ENCODE assay signal across 11 mouse cellular contexts in the genomic region with DNA sequence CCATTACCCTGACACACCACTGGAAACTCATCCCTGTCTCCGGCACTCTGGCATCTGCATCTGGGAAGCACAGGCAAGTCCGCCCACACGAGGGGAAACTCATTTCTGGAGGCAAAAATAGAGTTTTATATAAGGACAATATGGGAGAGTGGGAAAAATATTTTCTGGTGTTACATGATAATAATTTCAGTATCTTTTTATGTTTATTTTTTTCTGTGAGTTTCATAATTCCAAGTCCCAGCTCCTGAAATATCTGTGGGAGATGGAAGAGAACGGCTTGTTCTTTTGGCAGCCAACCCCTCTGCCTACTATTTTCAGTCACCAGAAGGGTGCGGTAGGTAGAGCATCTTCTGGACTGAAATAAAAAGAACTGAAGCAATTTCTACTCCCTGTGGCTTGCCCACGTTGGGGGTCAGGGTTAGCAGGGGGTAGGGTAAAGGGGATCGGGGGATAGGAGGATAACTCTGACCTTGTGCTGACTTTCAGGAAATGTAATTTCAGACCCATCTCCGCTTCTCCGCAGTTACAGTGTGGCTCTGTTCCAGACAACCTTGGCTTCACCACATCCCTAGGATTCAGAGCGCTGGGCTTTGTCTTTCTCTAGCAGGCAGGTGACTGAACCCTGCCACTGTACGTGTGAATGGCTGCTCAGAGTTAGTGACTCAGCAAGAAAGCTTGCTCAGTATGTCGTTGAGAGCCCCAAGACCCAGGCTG.
A peak's percentile ranks its signal among the peaks of the same experiment; 100 is the strongest.
DNase-seq lines count a peak whose midpoint lies in the region; TF ChIP-seq lines count a peak whose summit lies in the region.
"Had no signal": no experiment of that assay in that cellular context is flagged by ENCODE, and none has a peak within 500 bp of the region (broad histone marks: within the 10 kb centered on the region; RNA-seq: fewer than 3 reads in every experiment).

No protein-coding gene starts in this region.

- no peak for DNase-seq in testis, postnatal 10 days (ENCODE audit: low spot score)
- peak; percentile 51 to 63 for DNase-seq in cerebellum, postnatal 25 days
- peak; percentile 71 for DNase-seq in layer of hippocampus, adult 9-10 months (ENCODE audit: low spot score)
- no peak for DNase-seq in ovary, adult 18-20 months (ENCODE audit: low spot score)
- DNase-seq in kidney, postnatal 10 days = no peak
- DNase-seq in spleen, postnatal 36 days (ENCODE audit: low spot score in 2 of 2) = no peak
- DNase-seq: forebrain, postnatal 0 days; lung, embryonic 14.5 days; thymus, postnatal 14 days had no signal

- H3K36me3 ChIP-seq in testis, adult 2 months (ENCODE audit: control insufficient read depth, insufficient read depth, low read length) = no peaks in the 10 kb centered on the region

- no peaks in the 10 kb centered on the region for H3K27me3 ChIP-seq in testis, adult 2 months (ENCODE audit: control insufficient read depth, insufficient read depth, low read length)
- H3K27me3 ChIP-seq: neural tube, embryonic 12.5 days had no signal

- no peak overlapping the region for H3K4me3 ChIP-seq in testis, adult 2 months (ENCODE audit: control insufficient read depth, low read depth, low read length)
- H3K4me3 ChIP-seq: neural tube, embryonic 12.5 days had no signal

- peak overlapping the region; percentile 58 for H3K27ac ChIP-seq in testis, adult 2 months (ENCODE audit: control insufficient read depth, insufficient read depth, low read depth, low read length)
- H3K27ac ChIP-seq: neural tube, embryonic 12.5 days had no signal

- no peak for TF ChIP-seq CTCF in testis, adult 2 months (IDR thresholded peaks at IDR 0.05; ENCODE audit: control insufficient read depth, insufficient read depth, insufficient replicate concordance, low read depth, low read length)

- H3K4me1 ChIP-seq in testis, adult 2 months (ENCODE audit: control insufficient read depth, insufficient read depth, low read length) = no peaks in the 10 kb centered on the region
- H3K4me1 ChIP-seq: neural tube, embryonic 12.5 days had no signal

- TF ChIP-seq POLR2A in testis, adult 2 months (IDR thresholded peaks at IDR 0.05; ENCODE audit: control insufficient read depth, low read depth, low read length) = no peak

Comparison
In these comparisons a context has a peak if more than half of its experiments do, and no peak if none do; other contexts are left out.
1. DNase-seq: peak in cerebellum, postnatal 25 days (2 of 2) and layer of hippocampus, adult 9-10 months (single experiment); none in testis, postnatal 10 days (single experiment), ovary, adult 18-20 months (single experiment), kidney, postnatal 10 days (single experiment) and spleen, postnatal 36 days (0 of 2).